Mouse (Mus musculus) CH12.LX (cell line): ENCODE data around the gene Arhgap35.

Source experiments
- CTCF ChIP-seq, 2 experiments: IDR thresholded peaks in 1 of 2; conservative IDR thresholded peaks in 1 of 2; 2 replicates each; pipeline ENCODE4 v1.5.1; 2011 to 2012; ENCODE audit warnings: low read depth in 2 of 2, low read length in 2 of 2, improper control_type of control experiment in 1 of 2, inconsistent platforms in 1 of 2, mild to moderate bottlenecking in 1 of 2, moderate library complexity in 1 of 2
- E2F4 ChIP-seq: IDR thresholded peaks from 2 replicates; pipeline ENCODE4 v1.6.1; 2011; ENCODE audit warnings: low read depth, low read length, improper control_type of control experiment; ENCODE audit not compliant: insufficient replicate concordance
- EP300 ChIP-seq: IDR thresholded peaks from 2 replicates; pipeline ENCODE4 v1.6.1; 2011; ENCODE audit warnings: low read length, improper control_type of control experiment
- HCFC1 ChIP-seq: IDR thresholded peaks from 2 replicates; pipeline ENCODE4 v1.6.1; 2012; ENCODE audit warnings: low read depth, mild to moderate bottlenecking, inconsistent platforms, low read length, improper control_type of control experiment
- JUND ChIP-seq: conservative IDR thresholded peaks from 2 replicates; pipeline ENCODE4 v1.6.1; 2011; ENCODE audit warnings: low read depth, low read length, improper control_type of control experiment
- MAFK ChIP-seq: IDR thresholded peaks from 2 replicates; pipeline ENCODE4 v1.6.1; 2011; ENCODE audit warnings: low read length, improper control_type of control experiment; ENCODE audit not compliant: insufficient replicate concordance
- MEF2A ChIP-seq: IDR thresholded peaks from 2 replicates; pipeline ENCODE4 v1.6.1; 2014; ENCODE audit warnings: low read depth, mild to moderate bottlenecking, inconsistent platforms, low read length, improper control_type of control experiment, borderline replicate concordance
- NELFE ChIP-seq: IDR thresholded peaks from 2 replicates; pipeline ENCODE4 v1.6.1; 2011; ENCODE audit warnings: low read depth, low read length, improper control_type of control experiment
- POLR2A ChIP-seq: IDR thresholded peaks from 2 replicates; pipeline ENCODE4 v1.6.1; 2011; ENCODE audit warnings: low read depth, mild to moderate bottlenecking, improper control_type of control experiment, low read length
- RCOR1 ChIP-seq: conservative IDR thresholded peaks from 2 replicates; pipeline ENCODE4 v1.6.1; 2012; ENCODE audit warnings: low read depth, mild to moderate bottlenecking, inconsistent platforms, low read length, improper control_type of control experiment
- USF1 ChIP-seq: IDR thresholded peaks from 2 replicates; pipeline ENCODE4 v1.6.1; 2014; ENCODE audit warnings: low read depth, mild to moderate bottlenecking, inconsistent platforms, low read length, improper control_type of control experiment

DNA sequence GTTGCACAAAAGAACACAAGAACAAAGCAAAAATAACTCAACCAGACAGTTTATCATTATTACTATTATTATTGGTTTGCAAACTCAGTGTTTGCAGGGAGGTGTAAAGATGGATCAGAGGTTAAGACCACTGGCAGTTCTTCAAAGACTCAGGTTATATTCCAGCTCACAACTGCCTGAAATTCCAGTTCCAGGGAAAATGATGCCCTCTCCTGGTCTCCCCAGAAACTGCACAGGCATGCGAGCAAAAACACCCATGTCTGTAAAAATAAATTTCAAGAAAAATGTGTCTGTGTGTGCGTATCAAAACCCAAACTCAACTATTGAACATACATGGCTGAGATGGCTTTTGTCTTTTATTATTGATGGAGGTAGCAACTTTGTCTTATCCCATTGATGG is 2.3 kb upstream of the Arhgap35 start:
- TF ChIP-seq CTCF (conservative IDR thresholded peaks at IDR 0.05 in 1 of 2, IDR thresholded peaks at IDR 0.05 in 1 of 2; ENCODE audit: low read depth in 2 of 2, low read length in 2 of 2) (peak; percentile 38 to 72), MAFK (no peak), NELFE (no peak), RCOR1 (no peak), POLR2A (no peak), USF1 (no peak), JUND (no peak), MEF2A (no peak), E2F4 (no peak), EP300 (no peak), HCFC1 (no peak)
